Mouse (Mus musculus): ENCODE measurements around the gene Zfp618.

DNA sequence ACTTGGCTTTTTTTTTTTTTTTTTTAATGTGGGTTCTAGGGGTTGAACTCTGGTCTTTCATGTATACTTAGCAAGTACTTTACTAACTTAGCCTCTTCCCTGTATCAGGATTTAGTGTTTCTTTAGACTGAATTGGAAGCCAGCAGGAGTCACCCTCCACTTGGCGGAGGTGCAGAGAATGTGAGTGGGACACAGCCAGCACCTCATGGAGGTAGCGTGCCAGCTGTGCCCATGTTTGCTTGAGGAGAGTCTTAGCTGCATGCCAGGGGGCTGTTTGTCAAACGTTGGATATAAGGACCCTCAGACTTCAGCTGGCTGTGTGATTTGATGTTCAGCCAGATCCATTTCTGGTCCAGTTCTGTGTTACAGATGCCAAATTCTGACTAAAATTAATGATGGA lies 7.7 kb downstream of the Zfp618 start:
- TF ChIP-seq CTCF (IDR thresholded peaks at IDR 0.05; ENCODE audit: extremely low read depth, insufficient read depth, low read length), result no peak
- TF ChIP-seq POLR2A (IDR thresholded peaks at IDR 0.05; ENCODE audit: extremely low read depth, insufficient read depth, low read length), result no peak

All from cortical plate, adult 2 months (tissue).